Mouse (Mus musculus): ENCODE data around the gene Trabd2b.

DNA sequence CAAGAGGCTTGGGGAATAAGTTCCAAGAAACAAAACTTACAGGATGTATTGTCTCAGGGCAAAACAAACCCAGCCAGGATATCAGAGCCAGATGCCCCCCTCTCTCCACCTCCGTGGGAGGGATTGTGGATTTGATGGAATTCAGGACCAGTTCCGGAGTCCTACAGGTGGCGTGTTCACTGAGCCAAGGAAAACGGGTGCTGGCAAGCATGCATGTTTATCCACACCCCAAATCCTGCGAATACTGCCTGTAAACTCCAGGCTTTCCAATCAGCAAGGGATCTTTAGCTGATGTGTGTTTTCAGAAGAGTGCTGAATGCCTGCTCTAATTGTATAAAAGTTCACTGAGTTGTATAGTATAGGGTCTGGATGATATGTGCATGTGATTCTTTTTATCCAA, 253.4 kb downstream of the Trabd2b start:
- TF ChIP-seq CTCF (IDR thresholded peaks at IDR 0.05; ENCODE audit: low read depth) (no peak), EP300 (IDR thresholded peaks at IDR 0.05; ENCODE audit: low read depth) (no peak)

All from heart, postnatal 0 days (tissue).